Mouse (Mus musculus): Measurements from ENCODE around the gene Cerkl.

Cerkl gene

GRCm38 (mm10) chr2:79456575-79457349 is at the start of gene Cerkl, which contains the start of gene Neurod1:
Cerkl (minus strand) TSS chr2:79456785.
Neurod1 (minus strand) TSS chr2:79456751.
- no peak for DNase-seq (ENCODE audit: low read depth in 2 of 2, low spot score in 2 of 2)

- peak in 1 of 2 experiments; percentile 10 for DNase-seq (ENCODE audit: low read depth in 2 of 2, low spot score in 2 of 2)
Observed at GRCm38 (mm10) chr2:79498990-79499755, 42.6 kb upstream of the Cerkl start.

GRCm38 (mm10) chr2:79485127-79485526 is 28.5 kb upstream of the Cerkl start:
- no peak for DNase-seq (ENCODE audit: low read depth in 2 of 2, low spot score in 2 of 2)

- DNase-seq (ENCODE audit: low read depth in 2 of 2, low spot score in 2 of 2): no peak
Observed at GRCm38 (mm10) chr2:79482511-79482910, 25.9 kb upstream of the Cerkl start.

- no peak for DNase-seq (ENCODE audit: low read depth in 2 of 2, low spot score in 2 of 2)
Observed at GRCm38 (mm10) chr2:79462411-79462810, 5.8 kb upstream of the Cerkl start.

GRCm38 (mm10) chr2:79461861-79462260 is 5.3 kb upstream of the Cerkl start:
- no peak for DNase-seq (ENCODE audit: low read depth in 2 of 2, low spot score in 2 of 2)

- DNase-seq (ENCODE audit: low read depth in 2 of 2, low spot score in 2 of 2): no peak
Observed at GRCm38 (mm10) chr2:79460586-79460985, 4.0 kb upstream of the Cerkl start.

- no peak for DNase-seq (ENCODE audit: low read depth in 2 of 2, low spot score in 2 of 2)
Observed at GRCm38 (mm10) chr2:79460107-79460506, 3.5 kb upstream of the Cerkl start.

GRCm38 (mm10) chr2:79459061-79460045 is 2.8 kb upstream of the Cerkl start:
- no peak for DNase-seq (ENCODE audit: low read depth in 2 of 2, low spot score in 2 of 2)

- no peak for DNase-seq (ENCODE audit: low read depth in 2 of 2, low spot score in 2 of 2)
Observed at GRCm38 (mm10) chr2:79457932-79458331, 1.3 kb upstream of the Cerkl start.

- DNase-seq (ENCODE audit: low read depth in 2 of 2, low spot score in 2 of 2): no peak
Observed at GRCm38 (mm10) chr2:79457434-79457833, 849 bp upstream of the Cerkl start.

GRCm38 (mm10) chr2:79455646-79456045 is 939 bp downstream of the Cerkl start:
- DNase-seq (ENCODE audit: low read depth in 2 of 2, low spot score in 2 of 2): no peak

GRCm38 (mm10) chr2:79454786-79455446 is 1.7 kb downstream of the Cerkl start:
- no peak for DNase-seq (ENCODE audit: low read depth in 2 of 2, low spot score in 2 of 2)

- DNase-seq (ENCODE audit: low read depth in 2 of 2, low spot score in 2 of 2): no peak
Observed at GRCm38 (mm10) chr2:79453901-79454781, 2.4 kb downstream of the Cerkl start.

GRCm38 (mm10) chr2:79451438-79451837 is 5.1 kb downstream of the Cerkl start:
- DNase-seq (ENCODE audit: low read depth in 2 of 2, low spot score in 2 of 2): no peak

GRCm38 (mm10) chr2:79450684-79451394 is 5.7 kb downstream of the Cerkl start:
- no peak for DNase-seq (ENCODE audit: low read depth in 2 of 2, low spot score in 2 of 2)

- no peak for DNase-seq (ENCODE audit: low read depth in 2 of 2, low spot score in 2 of 2)
Observed at GRCm38 (mm10) chr2:79449371-79449770, 7.2 kb downstream of the Cerkl start.

- no peak for DNase-seq (ENCODE audit: low read depth in 2 of 2, low spot score in 2 of 2)
Observed at GRCm38 (mm10) chr2:79447198-79447597, 9.4 kb downstream of the Cerkl start.
